Mouse (Mus musculus): ENCODE data around the gene 4921504E06Rik.

DNA sequence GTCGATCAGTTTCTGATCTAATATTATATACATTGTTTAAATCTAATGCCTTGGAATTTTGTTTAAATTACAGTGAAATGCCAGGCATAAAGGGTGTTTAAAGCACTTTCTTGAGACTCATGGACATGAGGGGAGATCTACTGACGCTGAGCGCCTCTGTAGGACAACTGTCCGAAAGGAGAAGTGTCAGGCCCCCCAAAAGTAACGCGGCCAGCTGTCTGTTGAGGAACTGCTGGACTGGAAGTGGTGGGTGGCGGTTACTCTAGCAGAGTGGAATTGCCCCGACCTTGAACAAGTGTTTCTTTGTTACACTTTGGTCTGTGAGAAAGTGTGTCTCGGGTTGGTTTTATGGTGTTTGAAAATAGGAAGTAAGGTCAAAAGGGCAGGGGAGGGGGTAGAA is 109.4 kb downstream of the 4921504E06Rik start:
- no peak for TF ChIP-seq POLR2A (IDR thresholded peaks at IDR 0.05; ENCODE audit: control insufficient read depth, extremely low read depth, insufficient read depth, low read length, poor library complexity)
- TF ChIP-seq CTCF (IDR thresholded peaks at IDR 0.05; ENCODE audit: borderline replicate concordance, control insufficient read depth, extremely low read depth, insufficient read depth, low read length, poor library complexity) = no peak
